Mouse (Mus musculus) MEL (cell line): ENCODE results near the gene Tsc2.

ENCODE experiments used
- CHD2 ChIP-seq: IDR thresholded peaks from 2 replicates; pipeline ENCODE4 v1.6.1; 2011; ENCODE audit warnings: low read length, improper control_type of control experiment
- CTCF ChIP-seq, 3 experiments: IDR thresholded peaks in 2 of 3; conservative IDR thresholded peaks in 1 of 3; 2 replicates each; pipeline ENCODE4 v1.5.1; 2011 to 2012; ENCODE audit warnings: low read length in 3 of 3, low read depth in 2 of 3, mild to moderate bottlenecking in 2 of 3, improper control_type of control experiment in 1 of 3, inconsistent platforms in 1 of 3, mixed read lengths in 1 of 3, moderate library complexity in 1 of 3; ENCODE audit not compliant: control insufficient read depth in 1 of 3, insufficient read depth in 1 of 3, poor library complexity in 1 of 3, severe bottlenecking in 1 of 3
- ETS1 ChIP-seq: IDR thresholded peaks from 2 replicates; pipeline ENCODE4 v1.6.1; 2012; ENCODE audit warnings: low read depth, mild to moderate bottlenecking, inconsistent platforms, low read length, improper control_type of control experiment, moderate library complexity
- HCFC1 ChIP-seq: IDR thresholded peaks from 2 replicates; pipeline ENCODE4 v1.6.1; 2012; ENCODE audit warnings: low read depth, mild to moderate bottlenecking, inconsistent platforms, low read length, improper control_type of control experiment, moderate library complexity
- MAFK ChIP-seq: IDR thresholded peaks from 2 replicates; pipeline ENCODE4 v1.6.1; 2011; ENCODE audit warnings: low read depth, mild to moderate bottlenecking, low read length, improper control_type of control experiment, borderline replicate concordance
- MYB ChIP-seq: IDR thresholded peaks from 2 replicates; pipeline ENCODE4 v1.6.1; 2011; ENCODE audit warnings: mild to moderate bottlenecking, low read depth, low read length, improper control_type of control experiment
- NELFE ChIP-seq: IDR thresholded peaks from 2 replicates; pipeline ENCODE4 v1.6.1; 2011; ENCODE audit warnings: low read depth, low read length, improper control_type of control experiment
- POLR2A ChIP-seq, 2 experiments: IDR thresholded peaks; 2 replicates each; pipeline ENCODE4 v1.6.1; 2011 to 2012; ENCODE audit warnings: low read length in 2 of 2, mild to moderate bottlenecking in 2 of 2, control low read depth in 1 of 2, improper control_type of control experiment in 1 of 2, low read depth in 1 of 2, moderate library complexity in 1 of 2; ENCODE audit not compliant: control insufficient read depth in 1 of 2, insufficient read depth in 1 of 2, poor library complexity in 1 of 2
- POLR2AphosphoS2 ChIP-seq: IDR thresholded peaks from 2 replicates; pipeline ENCODE4 v1.6.1; 2011; ENCODE audit warnings: low read length, improper control_type of control experiment
- SMC3 ChIP-seq: IDR thresholded peaks from 2 replicates; pipeline ENCODE4 v1.6.1; 2011; ENCODE audit warnings: low read depth, low read length, improper control_type of control experiment
- TAL1 ChIP-seq: IDR thresholded peaks from 2 replicates; pipeline ENCODE4 v1.6.1; 2012; ENCODE audit warnings: mild to moderate bottlenecking, inconsistent platforms, low read length, moderate library complexity, mixed read lengths
- TCF12 ChIP-seq: IDR thresholded peaks from 2 replicates; pipeline ENCODE4 v1.6.1; 2014; ENCODE audit warnings: low read depth, mild to moderate bottlenecking, inconsistent platforms, low read length, improper control_type of control experiment, moderate library complexity
- USF2 ChIP-seq, 2 experiments: IDR thresholded peaks; 2 replicates each; pipeline ENCODE4 v1.6.1; 2011 to 2012; ENCODE audit warnings: improper control_type of control experiment in 2 of 2, low read length in 2 of 2, borderline replicate concordance in 1 of 2, inconsistent platforms in 1 of 2, low read depth in 1 of 2, mild to moderate bottlenecking in 1 of 2; ENCODE audit not compliant: insufficient read depth in 1 of 2

DNA sequence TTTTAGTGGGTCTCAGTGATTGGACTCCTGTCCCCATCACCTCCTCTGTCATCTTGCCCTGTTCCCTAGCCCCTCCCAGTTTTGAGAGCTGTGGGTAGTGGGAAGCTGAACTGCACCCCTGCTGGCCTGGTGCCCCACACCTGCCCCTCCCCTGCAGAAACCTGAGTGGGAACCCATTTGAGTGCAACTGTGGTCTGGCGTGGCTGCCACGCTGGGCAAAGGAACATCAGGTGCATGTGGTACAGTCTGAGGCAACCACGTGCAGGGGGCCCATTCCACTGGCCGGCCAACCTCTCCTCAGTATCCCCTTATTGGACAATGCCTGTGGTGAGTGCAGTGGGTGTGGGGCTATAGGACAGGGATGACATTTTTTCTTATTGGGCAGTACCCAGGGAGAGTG, 68.0 kb downstream of the Tsc2 start:
- TF ChIP-seq CTCF (IDR thresholded peaks at IDR 0.05 in 2 of 3, conservative IDR thresholded peaks at IDR 0.05 in 1 of 3; ENCODE audit: control insufficient read depth in 1 of 3, insufficient read depth in 1 of 3, low read depth in 2 of 3, low read length in 3 of 3, poor library complexity in 1 of 3, severe bottlenecking in 1 of 3): no peak
- no peak for TF ChIP-seq NELFE
- TF ChIP-seq POLR2A (IDR thresholded peaks at IDR 0.05; ENCODE audit: control insufficient read depth in 1 of 2, insufficient read depth in 1 of 2, low read depth in 1 of 2, low read length in 2 of 2, poor library complexity in 1 of 2): no peak
- no peak for TF ChIP-seq POLR2AphosphoS2
- TF ChIP-seq USF2 (IDR thresholded peaks at IDR 0.05; ENCODE audit: borderline replicate concordance in 1 of 2, insufficient read depth in 1 of 2, low read depth in 1 of 2, low read length in 2 of 2): no peak
- no peak for TF ChIP-seq CHD2
- no peak for TF ChIP-seq TCF12
- no peak for TF ChIP-seq HCFC1
- TF ChIP-seq ETS1: no peak
- TF ChIP-seq SMC3: no peak
- TF ChIP-seq MAFK: no peak
- TF ChIP-seq TAL1: no peak
- no peak for TF ChIP-seq MYB
